Mouse (Mus musculus): ENCODE measurements at regions not wholly inside any gene's neighbourhood (a gene's known extent, or its start where the extent isn't known, plus 50 kb on each side); places are given as distances from the start of the nearest gene placed in this dataset.

- TF ChIP-seq CTCF (IDR thresholded peaks at IDR 0.05) = no peak
- H3K27ac ChIP-seq = no peak overlapping the region
- intact Hi-C loops (cut with DNase I) = no loop called here
- no peak for DNase-seq
- H3K4me3 ChIP-seq = no peak overlapping the region
Observed at GRCm38 (mm10) chr4:58646821-58647220, 93.1 kb upstream of the Lpar1 start.

- Histone ChIP-seq H3K4me3 (no peak overlapping the region), H3K27ac (0 out of 2 replicates have a peak overlapping the region, but pooled peaks have one; percentile 1)
- no peak for TF ChIP-seq CTCF (IDR thresholded peaks at IDR 0.05)
- peak; percentile 28 for DNase-seq
- intact Hi-C loops (cut with DNase I) = no loop called here
Observed at GRCm38 (mm10) chr4:58643371-58643770, 89.7 kb upstream of the Lpar1 start.

- no peak for DNase-seq
- H3K4me3 ChIP-seq = no peak overlapping the region
- intact Hi-C loops (cut with DNase I) = no loop called here
- no peak overlapping the region for H3K27ac ChIP-seq
- TF ChIP-seq CTCF (IDR thresholded peaks at IDR 0.05) = no peak
Observed at GRCm38 (mm10) chr4:58642236-58642635, 88.5 kb upstream of the Lpar1 start.

GRCm38 (mm10) chr4:58632696-58633095, 79.0 kb upstream of the Lpar1 start:
- intact Hi-C loops (cut with DNase I) = no loop called here
- Histone ChIP-seq H3K27ac (no peak overlapping the region), H3K4me3 (no peak overlapping the region)
- TF ChIP-seq CTCF (IDR thresholded peaks at IDR 0.05) = no peak
- DNase-seq = no peak

- intact Hi-C loops (cut with DNase I) = no loop called here
- no peak for TF ChIP-seq CTCF (IDR thresholded peaks at IDR 0.05)
- DNase-seq = no peak
- H3K4me3 ChIP-seq = no peak overlapping the region
- no peak overlapping the region for H3K27ac ChIP-seq
Observed at GRCm38 (mm10) chr4:58631415-58631814, 77.7 kb upstream of the Lpar1 start.

GRCm38 (mm10) chr4:58627021-58627420, 73.3 kb upstream of the Lpar1 start:
- no peak for TF ChIP-seq CTCF (IDR thresholded peaks at IDR 0.05)
- Histone ChIP-seq H3K27ac (no peak overlapping the region), H3K4me3 (no peak overlapping the region)
- DNase-seq = no peak
- intact Hi-C loops (cut with DNase I) = no loop called here

- intact Hi-C loops (cut with DNase I) = no loop called here
- Histone ChIP-seq H3K4me3 (no peak overlapping the region), H3K27ac (no peak overlapping the region)
- TF ChIP-seq CTCF (IDR thresholded peaks at IDR 0.05) = peak; percentile 20; the same call in 1 of the 2 replicates
- no peak for DNase-seq
Observed at GRCm38 (mm10) chr4:58624059-58624458, 70.4 kb upstream of the Lpar1 start.

- no peak for TF ChIP-seq CTCF (IDR thresholded peaks at IDR 0.05)
- peak; percentile 38 for DNase-seq
- H3K4me3 ChIP-seq = no peak overlapping the region
- no peak overlapping the region for H3K27ac ChIP-seq
- intact Hi-C loops (cut with DNase I) = no loop called here
Observed at GRCm38 (mm10) chr4:58620641-58621040, 66.9 kb upstream of the Lpar1 start.

- no peak overlapping the region for H3K27ac ChIP-seq
- no peak overlapping the region for H3K4me3 ChIP-seq
- no peak for TF ChIP-seq CTCF (IDR thresholded peaks at IDR 0.05)
- intact Hi-C loops (cut with DNase I) = no loop called here
- DNase-seq = peak; percentile 18
Observed at GRCm38 (mm10) chr4:58617261-58617660, 63.6 kb upstream of the Lpar1 start.

- intact Hi-C loops (cut with DNase I) = no loop called here
- TF ChIP-seq CTCF (IDR thresholded peaks at IDR 0.05) = no peak
- DNase-seq = no peak
- peak overlapping the region; percentile 43; the same call in 1 of the 2 replicates for H3K27ac ChIP-seq
- no peak overlapping the region for H3K4me3 ChIP-seq
Observed at GRCm38 (mm10) chr4:58613536-58613935, 59.8 kb upstream of the Lpar1 start.

GRCm38 (mm10) chr4:58613022-58613421, 59.3 kb upstream of the Lpar1 start:
- Histone ChIP-seq H3K27ac (peak overlapping the region; percentile 43; the same call in 1 of the 2 replicates), H3K4me3 (no peak overlapping the region)
- no peak for DNase-seq
- no peak for TF ChIP-seq CTCF (IDR thresholded peaks at IDR 0.05)
- intact Hi-C loops (cut with DNase I) = no loop called here

- Histone ChIP-seq H3K27ac (no peak overlapping the region), H3K4me3 (no peak overlapping the region)
- no peak for TF ChIP-seq CTCF (IDR thresholded peaks at IDR 0.05)
- DNase-seq = no peak
- intact Hi-C loops (cut with DNase I) = no loop called here
Observed at GRCm38 (mm10) chr4:58607491-58607890, 53.8 kb upstream of the Lpar1 start.

- TF ChIP-seq CTCF (IDR thresholded peaks at IDR 0.05) = no peak
- H3K4me3 ChIP-seq = no peak overlapping the region
- intact Hi-C loops (cut with DNase I) = no loop called here
- no peak for DNase-seq
- H3K27ac ChIP-seq = peak overlapping the region; percentile 54
Observed at GRCm38 (mm10) chr4:58605941-58606340, 52.2 kb upstream of the Lpar1 start.

Measured in gastrocnemius, adult 2 months (tissue).